ENCODE assay signal across 14 mouse cellular contexts in genomic region chr2:97604688-97605215, GRCm38 (mm10).
"Had no signal": no experiment of that assay in that cellular context is flagged by ENCODE, and none has a peak within 500 bp of the region (broad histone marks: within the 10 kb centered on the region; RNA-seq: fewer than 3 reads in every experiment).

No protein-coding gene starts in this region.

- H3K27me3 ChIP-seq: kidney, embryonic 15.5 days; liver, embryonic 15.5 days had no signal

- H3K4me3 ChIP-seq: kidney, embryonic 15.5 days; limb, embryonic 10.5 days; liver, embryonic 15.5 days; midbrain, embryonic 10.5 days had no signal

- H3K9me3 ChIP-seq: kidney, embryonic 15.5 days; limb, embryonic 10.5 days; liver, embryonic 15.5 days; midbrain, embryonic 10.5 days had no signal

- DNase-seq: kidney, adult 2 months; kidney, postnatal 14 days; lung, adult 2 months; lung, postnatal 36 days; right cerebral cortex, adult 18-20 months; right cerebral cortex, postnatal 25 days; thymus, postnatal 4 days had no signal

- H3K27ac ChIP-seq: kidney, embryonic 15.5 days; limb, embryonic 10.5 days; liver, embryonic 15.5 days; midbrain, embryonic 10.5 days; stomach, postnatal 0 days had no signal

- H3K4me2 ChIP-seq: kidney, embryonic 15.5 days; liver, embryonic 11.5 days; liver, embryonic 15.5 days had no signal

- H3K9ac ChIP-seq: kidney, embryonic 15.5 days; liver, embryonic 15.5 days had no signal

- ATAC-seq: lung, postnatal 0 days had no signal

- H3K36me3 ChIP-seq: kidney, embryonic 15.5 days; limb, embryonic 10.5 days; liver, embryonic 15.5 days; midbrain, embryonic 10.5 days had no signal

- H3K4me1 ChIP-seq: kidney, embryonic 15.5 days; limb, embryonic 10.5 days; liver, embryonic 15.5 days had no signal
